Mouse (Mus musculus) frontal cortex, postnatal 10 days (tissue): ENCODE measurements at regions not wholly inside any gene's neighbourhood (a gene's known extent, or its start where the extent isn't known, plus 50 kb on each side); places are given as distances from the start of the nearest gene placed in this dataset.

Experiments used
- DNase-seq, 2 experiments: peaks; one replicate each; pipeline ENCODE4 v3.0.0; 2022; ENCODE audit warnings: low spot score in 2 of 2, mixed read lengths in 1 of 2

DNA sequence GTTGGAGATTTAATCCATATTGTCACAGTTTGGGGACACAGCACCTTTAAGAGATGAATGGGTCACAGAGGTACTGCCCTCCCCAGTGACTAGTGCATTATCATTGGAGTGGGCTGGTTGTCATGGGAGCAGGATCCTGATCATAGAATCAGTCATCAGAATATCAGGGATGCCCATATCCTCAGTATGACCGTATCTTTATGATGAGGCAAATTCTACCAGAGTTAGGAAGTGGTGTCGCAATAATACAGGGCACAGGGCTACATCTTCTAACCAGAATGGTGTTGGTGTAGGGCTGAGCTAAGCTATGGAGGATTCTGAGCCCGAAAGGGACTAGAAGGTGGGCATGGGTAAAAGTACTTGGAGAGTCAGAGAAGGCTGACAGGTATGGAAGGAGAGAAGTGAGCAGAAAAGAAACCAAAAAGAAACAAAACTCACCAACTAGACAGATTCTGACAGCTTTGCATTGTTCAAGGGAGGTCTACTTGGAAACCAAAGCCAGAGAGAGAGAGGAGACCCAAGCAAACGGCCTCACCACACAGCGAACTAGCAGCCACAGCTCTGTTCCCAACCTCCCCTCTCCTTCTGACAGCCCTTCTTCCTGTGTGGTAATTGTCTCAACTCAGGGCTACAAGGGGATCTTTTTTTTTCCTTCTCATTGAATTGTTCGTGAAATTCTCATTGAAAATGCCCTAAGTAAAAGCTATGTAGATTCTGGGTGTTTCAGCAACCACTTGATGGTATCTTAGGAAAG, 129.2 kb downstream of the Lrrc30 start:
- no peak for DNase-seq

DNA sequence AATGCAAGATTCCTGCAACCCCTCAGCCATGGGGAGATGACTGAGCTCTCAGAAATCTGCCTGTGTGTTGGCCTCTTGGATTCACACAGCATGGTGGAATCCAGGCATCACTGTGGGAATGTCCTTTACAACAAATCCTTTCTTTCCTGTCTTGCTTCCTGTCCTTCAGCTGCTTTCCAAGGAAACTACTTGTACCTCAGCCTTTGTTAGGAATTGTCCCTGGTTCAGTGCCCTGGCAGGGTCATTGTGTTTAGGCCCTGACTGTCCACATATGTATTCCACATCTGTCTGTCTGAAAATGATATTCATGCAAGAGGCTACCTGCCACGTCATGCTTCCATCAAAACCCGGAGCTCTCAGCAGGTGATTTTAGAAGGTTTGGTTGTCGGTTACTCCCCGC, 129.9 kb downstream of the Lrrc30 start:
- DNase-seq = no peak

DNA sequence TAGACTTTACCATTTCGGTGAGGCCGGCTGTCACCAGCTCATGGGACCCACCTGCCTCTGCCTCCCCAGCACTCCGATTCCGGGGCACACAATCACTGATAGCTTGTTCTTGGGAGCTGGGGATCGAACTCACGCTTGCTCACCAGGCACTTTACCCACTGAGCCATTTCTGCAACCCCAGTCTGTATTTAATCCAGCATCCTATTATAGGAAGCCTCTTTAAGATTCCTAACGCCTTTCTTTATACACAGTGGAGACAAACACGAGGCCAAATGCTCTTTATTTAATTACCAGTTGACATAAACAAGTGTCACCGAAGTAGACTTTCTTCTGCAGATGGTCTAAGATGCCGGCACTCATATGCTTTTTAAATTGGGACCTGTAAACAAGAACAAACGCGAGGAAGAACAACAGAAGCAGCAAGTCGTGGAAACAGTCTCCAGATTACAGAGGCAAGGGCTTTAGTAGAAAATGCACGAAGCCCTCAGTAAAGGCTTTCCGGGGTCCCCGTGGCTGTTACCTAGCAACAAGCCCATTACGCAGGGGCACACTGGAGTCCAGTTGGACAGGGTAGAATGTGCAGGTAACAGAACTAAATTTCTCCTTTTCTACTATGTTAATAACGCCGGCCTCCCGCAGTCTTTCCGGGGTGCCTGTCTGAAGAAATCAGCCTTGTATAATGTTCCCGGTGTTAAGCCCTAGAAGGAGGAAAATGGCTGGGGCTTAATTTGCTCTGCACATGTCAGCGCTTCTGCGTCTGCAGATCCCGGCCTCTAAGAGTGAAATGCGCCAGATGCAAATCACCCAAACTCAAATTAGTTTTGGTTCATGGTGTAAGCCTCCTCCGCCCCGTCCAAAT, 132.5 kb downstream of the Lrrc30 start:
- peak in 1 of 2 experiments; percentile 14 for DNase-seq

DNA sequence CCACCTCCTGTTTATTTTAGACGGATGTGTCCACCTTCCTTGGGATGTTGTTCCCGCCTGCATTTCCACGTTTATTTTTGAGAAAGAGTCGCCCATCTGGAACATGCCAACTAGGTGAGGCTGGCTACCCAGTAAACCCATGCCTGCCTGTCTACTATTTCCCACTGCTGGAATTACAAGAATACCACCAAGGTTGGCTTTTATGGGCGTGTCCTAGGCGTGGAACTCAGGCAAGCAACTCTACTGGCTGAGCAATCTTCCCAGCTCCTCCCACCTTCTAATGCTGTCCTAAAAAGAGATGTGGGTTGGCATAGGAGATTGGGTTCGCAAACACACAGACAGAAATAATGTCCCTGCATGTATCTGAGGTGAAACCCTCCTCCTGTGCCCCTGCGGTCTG, 135.1 kb downstream of the Lrrc30 start:
- DNase-seq = no peak

DNA sequence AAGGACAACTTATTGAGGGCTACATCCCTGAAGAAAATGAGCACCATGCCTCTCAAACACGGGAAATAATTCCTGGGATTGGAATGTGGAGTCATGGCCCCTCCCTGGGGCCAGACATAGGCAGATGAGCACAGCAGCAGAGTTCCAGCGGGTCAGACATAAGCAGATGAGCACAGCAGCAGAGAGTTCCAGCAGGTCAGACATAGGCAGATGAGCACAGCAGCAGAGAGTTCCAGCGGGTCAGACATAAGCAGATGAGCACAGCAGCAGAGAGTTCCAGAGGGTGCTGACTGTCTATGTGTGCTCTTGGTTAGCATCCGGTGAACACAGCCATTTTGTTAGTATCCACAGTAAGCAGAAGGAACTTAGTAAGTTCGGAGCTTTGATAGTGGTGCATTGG, 126.2 kb upstream of the Ptprm start:
- no peak for DNase-seq

DNA sequence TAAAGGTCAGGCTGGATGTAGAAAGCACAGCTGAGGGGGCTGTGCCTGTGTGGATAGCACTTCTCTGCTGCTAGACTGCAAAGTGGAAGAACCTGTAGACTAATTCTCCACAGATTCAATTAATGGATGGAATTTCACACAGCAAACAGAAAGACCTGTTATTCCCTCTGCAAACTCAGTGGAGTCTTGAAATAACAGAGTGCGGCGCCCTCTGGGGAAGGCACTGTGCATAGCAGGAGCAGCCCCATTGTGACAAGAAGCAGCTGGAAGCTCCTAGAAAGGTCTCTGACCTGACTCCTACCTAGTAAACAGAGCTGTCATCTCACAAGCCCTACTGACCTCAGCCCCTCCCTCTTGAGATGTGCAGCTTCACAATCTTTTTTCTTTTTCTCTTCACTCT, 118.9 kb upstream of the Ptprm start:
- peak in 1 of 2 experiments; percentile 66 for DNase-seq

DNA sequence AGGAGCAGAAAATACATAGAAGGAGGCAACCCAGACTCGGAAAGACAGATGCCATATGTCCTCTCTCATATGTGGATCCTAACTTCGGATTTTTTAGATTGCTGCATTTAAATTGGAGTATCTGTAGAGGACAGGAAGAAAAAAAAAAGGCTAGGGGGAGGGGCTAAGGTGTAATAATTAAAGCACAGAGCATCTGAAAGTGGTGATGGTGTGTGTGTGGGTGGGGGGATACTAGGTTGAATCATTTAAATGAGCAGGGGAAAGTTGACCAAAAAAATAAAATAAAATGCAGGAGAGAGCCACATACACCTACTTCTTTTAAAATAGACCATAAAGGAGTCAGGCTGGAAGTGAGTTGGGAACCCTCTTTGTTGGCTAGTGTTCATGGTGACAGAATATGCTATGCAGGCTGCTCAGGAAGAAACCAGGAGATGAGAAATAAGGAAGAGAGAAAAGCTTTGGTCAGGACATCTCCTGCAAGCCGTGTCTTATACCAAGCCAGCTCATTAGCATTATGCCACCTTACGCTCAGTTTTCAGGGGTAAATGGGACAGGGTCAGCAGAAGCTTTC, 104.7 kb upstream of the Ptprm start:
- no peak for DNase-seq

DNA sequence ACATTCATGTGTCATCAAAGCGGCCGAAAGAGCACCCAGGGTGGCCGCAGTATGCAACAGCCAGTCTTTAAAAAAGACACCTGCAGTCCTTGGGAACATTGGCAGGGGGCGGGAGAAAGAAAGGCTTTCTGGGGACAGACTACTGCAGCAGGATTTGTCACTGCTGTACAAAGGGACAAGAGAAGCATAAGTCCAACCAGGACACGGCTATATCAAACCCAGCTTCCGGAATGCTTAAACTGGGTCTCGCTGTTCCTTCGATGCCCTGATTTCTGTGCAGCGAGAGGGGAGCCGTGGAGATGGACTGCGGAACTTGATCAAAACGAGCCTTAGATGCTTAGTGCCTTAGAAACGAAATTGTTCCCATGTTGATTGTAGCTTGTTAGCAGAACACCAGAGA, 97.7 kb upstream of the Ptprm start:
- DNase-seq = no peak

DNA sequence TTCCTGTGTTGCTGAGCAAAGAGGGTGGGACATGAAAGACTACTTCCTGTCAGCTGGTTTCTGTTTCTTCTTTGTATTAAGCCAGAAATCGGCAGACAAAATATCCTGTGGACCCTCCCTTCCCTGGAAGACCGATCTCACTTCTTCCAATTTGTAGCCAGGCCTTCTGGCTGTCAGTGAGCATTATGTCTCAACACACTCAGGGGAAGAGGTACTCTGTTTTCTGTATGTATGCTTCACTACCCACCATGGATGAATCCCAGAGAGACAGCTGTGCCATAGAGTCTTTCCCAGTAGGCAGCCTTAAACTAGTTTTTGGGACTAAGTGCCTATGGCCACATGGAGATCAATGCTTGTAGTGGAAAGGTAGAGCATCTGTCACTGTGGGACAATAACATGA, 96.8 kb upstream of the Ptprm start:
- no peak for DNase-seq

DNA sequence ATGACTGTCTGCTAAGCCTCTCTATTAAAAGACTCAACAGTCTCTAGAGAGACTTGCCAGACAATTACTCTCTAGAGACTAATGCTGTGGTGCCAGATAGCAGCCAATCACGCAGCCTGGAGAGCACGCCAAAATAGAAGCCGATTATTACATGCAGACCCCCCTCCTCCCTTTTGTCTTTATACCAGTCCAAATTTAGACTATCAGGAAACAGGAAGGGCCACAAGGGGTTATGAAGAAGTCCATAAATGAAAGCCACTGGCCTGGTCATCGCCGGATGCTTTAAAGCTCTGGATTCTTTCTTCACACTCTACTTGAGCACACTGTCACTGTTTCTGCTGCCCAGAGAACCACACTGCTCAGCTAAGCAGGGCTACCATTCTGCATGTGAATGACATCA, 95.8 kb upstream of the Ptprm start:
- no peak for DNase-seq

DNA sequence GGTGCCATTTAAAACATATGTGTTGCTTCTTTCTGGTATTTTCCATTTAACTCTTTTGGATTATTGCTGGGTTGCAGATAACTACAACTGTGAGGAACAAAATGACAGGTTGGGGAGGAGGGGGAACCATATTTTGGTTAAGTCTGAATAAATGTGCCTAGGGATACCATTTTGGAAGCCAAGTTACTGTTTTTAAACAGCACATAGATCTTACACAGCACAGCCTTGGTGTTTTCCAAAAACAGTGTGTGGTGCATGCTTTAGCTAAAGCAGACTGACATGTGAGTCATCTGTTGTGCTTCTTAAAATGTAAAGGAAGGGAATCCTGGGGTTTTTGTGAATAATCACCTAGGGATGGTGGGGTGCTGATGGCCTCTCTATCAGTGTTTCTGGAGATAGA, 91.7 kb upstream of the Ptprm start:
- no peak for DNase-seq

DNA sequence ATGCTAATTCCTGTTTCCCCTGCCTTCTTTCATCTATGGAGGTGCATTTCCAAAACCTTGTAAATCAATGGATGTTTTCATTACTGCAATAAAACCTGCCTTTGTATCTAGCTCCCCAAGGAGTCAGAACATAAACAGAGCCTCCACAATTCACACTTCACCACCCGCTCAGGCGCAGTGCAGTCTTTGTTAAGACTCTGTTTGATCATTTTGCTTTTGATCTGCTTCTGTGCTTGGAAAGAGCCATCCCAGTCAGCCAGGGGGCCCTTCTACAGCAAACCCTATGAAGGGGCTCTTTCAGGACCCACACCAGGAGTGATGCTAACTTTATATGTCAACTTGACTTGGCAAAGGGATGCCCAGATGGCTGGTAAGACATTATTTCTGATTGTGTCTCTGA, 86.7 kb upstream of the Ptprm start:
- DNase-seq = no peak

DNA sequence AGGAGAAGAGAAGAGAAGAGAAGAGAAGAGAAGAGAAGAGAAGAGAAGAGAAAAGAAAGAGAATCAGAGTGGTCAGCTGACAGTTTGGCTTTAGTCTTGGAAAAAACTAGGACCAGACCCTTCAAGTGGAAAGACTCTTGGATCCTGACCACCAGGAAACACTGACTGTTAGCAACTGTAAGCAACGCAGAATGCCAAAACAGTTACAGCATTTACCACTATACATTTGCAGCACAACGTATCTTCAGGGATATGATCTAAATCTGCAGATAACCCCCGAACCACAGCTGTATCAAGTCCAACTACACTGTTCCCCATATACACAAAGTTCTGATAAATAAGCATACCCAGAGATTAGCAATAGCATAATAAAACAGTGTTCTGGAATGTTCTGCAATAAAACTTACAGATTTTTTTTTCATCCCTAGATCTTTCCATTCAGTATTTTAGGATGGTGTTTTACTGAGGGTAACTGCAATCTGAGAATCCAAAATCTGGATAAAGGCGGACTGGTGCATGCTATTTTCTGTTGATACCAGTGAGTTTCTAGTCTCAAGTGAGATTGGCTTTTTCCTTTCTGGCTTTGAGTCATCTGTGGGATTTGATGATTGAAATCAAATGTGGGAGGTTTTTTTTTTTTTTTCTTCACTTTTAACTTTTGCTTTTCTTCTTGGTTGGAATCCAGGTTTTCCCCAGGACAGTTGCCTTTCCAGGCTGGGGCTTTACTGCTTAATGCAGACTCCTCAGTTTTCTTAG, 65.9 kb upstream of the Ptprm start:
- DNase-seq = no peak

DNA sequence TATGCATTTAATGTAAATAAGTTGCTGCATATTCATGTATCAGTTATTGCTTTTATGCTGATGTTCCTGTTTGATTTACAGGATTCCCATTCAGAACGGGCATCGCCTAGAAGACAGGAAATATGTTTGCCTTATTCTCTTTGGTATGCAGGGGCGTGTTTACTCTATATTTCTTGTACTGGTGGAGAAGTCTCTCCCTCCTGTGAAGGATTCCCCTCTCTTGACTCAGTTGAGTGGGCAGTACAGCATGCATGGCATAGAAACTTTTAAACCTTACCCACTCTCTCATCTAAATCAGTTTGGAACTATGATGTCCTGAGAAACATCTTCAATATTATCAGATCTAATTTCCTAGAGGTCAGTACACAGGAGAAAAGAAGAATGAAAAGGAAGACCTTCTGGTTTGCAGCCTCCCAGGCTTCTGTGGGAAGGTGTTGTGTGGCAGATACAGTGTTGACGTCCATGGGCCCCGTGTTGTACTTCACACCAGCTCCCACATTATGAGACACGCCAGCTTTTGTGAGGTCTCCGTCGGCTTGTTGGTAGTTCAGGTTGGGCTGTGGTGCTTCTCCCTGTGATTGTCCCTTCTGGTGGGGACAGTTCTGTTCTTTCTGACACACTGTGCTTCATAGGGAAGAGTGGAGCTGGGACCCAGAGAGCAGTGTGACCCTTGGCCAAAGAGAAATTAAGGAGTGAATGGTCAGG, 58.4 kb upstream of the Ptprm start:
- no peak for DNase-seq

DNA sequence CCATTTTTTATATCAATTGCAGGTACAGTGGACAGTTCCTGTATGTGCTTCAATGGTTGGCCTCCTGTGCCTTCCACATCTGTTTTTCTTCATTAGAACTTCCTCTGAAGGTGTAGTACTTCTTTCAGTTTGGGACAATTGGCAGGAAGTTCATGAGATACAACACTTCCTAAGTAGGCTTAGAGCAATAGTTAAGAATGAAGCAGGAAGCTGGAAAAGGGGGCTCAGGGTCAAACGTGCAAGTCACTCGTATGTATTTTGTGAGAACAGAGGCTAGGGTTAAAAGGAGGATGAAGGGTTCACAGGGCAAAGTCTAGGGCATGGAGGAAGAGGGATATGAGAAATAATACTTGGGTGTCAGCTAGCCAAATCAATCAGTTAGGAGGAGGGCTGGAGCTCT, 55.7 kb upstream of the Ptprm start:
- DNase-seq = no peak

DNA sequence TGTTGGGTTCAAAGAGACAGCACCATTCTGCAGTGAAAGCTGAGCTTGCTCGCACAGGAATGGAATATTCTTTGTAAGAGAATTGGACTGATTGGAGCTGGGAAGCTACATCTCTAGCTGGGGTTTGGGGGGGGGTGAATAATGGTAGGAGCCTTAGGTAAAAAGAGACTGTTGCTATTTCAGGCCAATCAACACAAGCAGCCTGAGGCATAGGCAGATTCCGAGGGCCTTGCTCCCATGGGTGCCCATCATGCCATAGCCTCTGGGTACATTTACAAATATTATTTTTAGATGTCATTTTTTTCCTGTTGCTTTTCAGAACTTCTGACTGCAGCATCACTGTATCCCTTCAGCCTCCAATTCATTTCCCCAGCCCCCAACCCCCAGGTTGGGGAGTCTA, 51.7 kb upstream of the Ptprm start:
- DNase-seq = no peak
